Mouse (Mus musculus): ENCODE measurements around the gene Tub.

- TF ChIP-seq CTCF (IDR thresholded peaks at IDR 0.05; ENCODE audit: control insufficient read depth, insufficient read depth, insufficient read length) (no peak), FOSL1 (IDR thresholded peaks at IDR 0.05; ENCODE audit: insufficient read depth, low read length, poor library complexity, severe bottlenecking) (no peak)
Observed at GRCm38 (mm10) chr7:108934836-108935235, 15.3 kb upstream of the Tub start.

Data from C2C12 (cell line).